Mouse (Mus musculus) bone marrow macrophage, adult 2 months (primary cell): ENCODE measurements around the gene Afap1l2.

Experiments
- CTCF ChIP-seq: IDR thresholded peaks from 2 replicates; pipeline ENCODE4 v1.5.1; 2012; ENCODE audit warnings: low read depth, mild to moderate bottlenecking, low read length, moderate library complexity
- POLR2A ChIP-seq: IDR thresholded peaks from 2 replicates; pipeline ENCODE4 v1.6.1; 2012; ENCODE audit warnings: mild to moderate bottlenecking, low read depth, low read length, borderline replicate concordance

DNA sequence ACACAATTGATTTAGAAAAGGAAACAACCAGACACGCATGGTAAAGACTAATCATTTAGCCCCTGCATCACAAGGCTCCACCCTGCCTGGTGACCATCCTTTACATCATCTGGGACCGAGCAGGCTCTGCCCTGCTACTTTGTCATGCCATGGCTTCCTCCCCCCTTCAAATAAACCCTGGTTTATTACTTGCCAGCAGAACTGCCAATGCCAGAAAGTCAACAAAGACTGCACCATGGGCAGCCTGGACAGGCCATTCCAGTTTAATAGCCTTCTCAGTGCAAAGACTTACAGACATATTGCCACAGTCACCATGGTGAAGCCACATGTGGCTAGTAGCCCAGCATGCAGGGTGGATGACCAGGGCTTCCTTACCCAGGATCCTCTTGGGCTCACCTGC lies 8.2 kb downstream of the Afap1l2 start:
- no peak for TF ChIP-seq CTCF
- TF ChIP-seq POLR2A = no peak
